Mouse (Mus musculus) subcutaneous adipose tissue, adult 2 months (tissue): ENCODE results near the gene Hoxa7. TPM values are rescaled to one million over a fixed set of nuclear protein-coding genes. Genes with fewer than 3 reads are reported as not detected.

Experiments
- polyA plus RNA-seq: library from polyadenylated mRNA; depleted of rRNA; stranded (reverse); fragments of >200 nt; gene quantifications from 2 replicates; pipeline ENCODE4 v1.2.3, GENCODE M21; 2012; ENCODE audit warnings: low replicate concordance; rRNA removed

The Hoxa7 gene
- 10.5 and 24.3 TPM in 2 replicates for polyA plus RNA-seq

GRCm38 (mm10) chr6:52221337-52221992, at the start of gene Hoxa7:
Gene Hoxa7 (minus strand): TSS chr6:52221854.

GRCm38 (mm10) chr6:52260654-52261575, 39.3 kb upstream of the Hoxa7 start, which contains the start of gene Hoxa13:
Gene Hoxa13 (minus strand): TSS chr6:52260880.

GRCm38 (mm10) chr6:52245757-52246142, 24.1 kb upstream of the Hoxa7 start, which contains the start of gene Hoxa11:
Gene Hoxa11 (minus strand): TSS chr6:52245810.

GRCm38 (mm10) chr6:52240389-52241000, 18.8 kb upstream of the Hoxa7 start, which contains the start of gene Hoxa10:
Gene Hoxa10 (minus strand): TSS chr6:52240854.

GRCm38 (mm10) chr6:52230516-52231165, 9.0 kb upstream of the Hoxa7 start, which contains the start of gene Hoxa9:
Gene Hoxa9 (minus strand): TSS chr6:52231089.

GRCm38 (mm10) chr6:52213119-52213986, 8.3 kb downstream of the Hoxa7 start, which contains the start of the genes Hoxa3 and Gm28308:
Gene Hoxa3 (minus strand): TSS chr6:52213336.
Gene Gm28308 (minus strand): TSS chr6:52213339.

GRCm38 (mm10) chr6:52208072-52208867, 13.4 kb downstream of the Hoxa7 start, which contains the start of gene Hoxa6:
Gene Hoxa6 (minus strand): TSS chr6:52208722.

GRCm38 (mm10) chr6:52204050-52204752, 17.5 kb downstream of the Hoxa7 start, which contains the start of gene Hoxa5:
Gene Hoxa5 (minus strand): TSS chr6:52204587.

GRCm38 (mm10) chr6:52190906-52191810, 30.5 kb downstream of the Hoxa7 start, which contains the start of gene Hoxa4:
Gene Hoxa4 (minus strand): TSS chr6:52191753.

GRCm38 (mm10) chr6:52177061-52177735, 44.5 kb downstream of the Hoxa7 start, which contains the start of gene 5730596B20Rik:
Gene 5730596B20Rik (plus strand): TSS chr6:52177498.

GRCm38 (mm10) chr6:52164626-52165440, 56.8 kb downstream of the Hoxa7 start, which contains the start of gene Hoxa2:
Gene Hoxa2 (minus strand): TSS chr6:52164831.

Other genes starting within 250 kb of the Hoxa7 start
- gene Skap2, start 209.3 kb downstream of the Hoxa7 start, polyA plus RNA-seq, result 11.9 and 13.1 TPM in 2 replicates
- gene Hoxa1, start 63.5 kb downstream of the Hoxa7 start, polyA plus RNA-seq, result 0.62 and 1.9 TPM in 2 replicates
- 1.9 and 2.1 TPM in 2 replicates for gene Hoxa2, start 57.0 kb downstream of the Hoxa7 start, polyA plus RNA-seq
- gene 5730596B20Rik, start 44.4 kb downstream of the Hoxa7 start, polyA plus RNA-seq, result 0.10 TPM in 1 of 2 replicates, not detected in the other
- 1.4 and 1.5 TPM in 2 replicates for gene Hoxa4, start 30.1 kb downstream of the Hoxa7 start, polyA plus RNA-seq
- gene Hoxa5, start 17.3 kb downstream of the Hoxa7 start, polyA plus RNA-seq, result 4.2 and 5.7 TPM in 2 replicates
- gene Hoxa6, start 13.1 kb downstream of the Hoxa7 start, polyA plus RNA-seq, result 2.8 and 5.0 TPM in 2 replicates
- 4.8 and 7.1 TPM in 2 replicates for gene Hoxa3, start 8.5 kb downstream of the Hoxa7 start, polyA plus RNA-seq
- gene Gm28308, start 8.5 kb downstream of the Hoxa7 start, polyA plus RNA-seq, result 1.3 and 2.7 TPM in 2 replicates
- gene Hoxa9, start 9.2 kb upstream of the Hoxa7 start, polyA plus RNA-seq, result 19.2 and 95.3 TPM in 2 replicates
- 19.5 and 200 TPM in 2 replicates for gene Hoxa10, start 19.0 kb upstream of the Hoxa7 start, polyA plus RNA-seq
- 2.4 and 108 TPM in 2 replicates for gene Hoxa11, start 24.0 kb upstream of the Hoxa7 start, polyA plus RNA-seq
- gene Hoxa13, start 39.0 kb upstream of the Hoxa7 start, polyA plus RNA-seq, result 1.2 and 1.5 TPM in 2 replicates
- gene Evx1, start 91.6 kb upstream of the Hoxa7 start, polyA plus RNA-seq, result not detected in 2 replicates